Mouse (Mus musculus) frontal cortex, postnatal 25 days (tissue): ENCODE data around the gene Tom1l2.

Experiments used
- DNase-seq, 2 experiments: peaks; one replicate each; pipeline ENCODE4 v3.0.0; 2022; ENCODE audit warnings: low spot score in 2 of 2

The Tom1l2 gene

GRCm38 (mm10) chr11:60205026-60205425 is 147.7 kb downstream of the Tom1l2 start:
- no peak for DNase-seq

- no peak for DNase-seq
Measured at GRCm38 (mm10) chr11:60202710-60203638, 149.7 kb downstream of the Tom1l2 start.

GRCm38 (mm10) chr11:60200384-60200783 is 152.3 kb downstream of the Tom1l2 start:
- no peak for DNase-seq

GRCm38 (mm10) chr11:60199702-60200184 is 153.0 kb downstream of the Tom1l2 start:
- DNase-seq: peak; percentile 96 to 97

GRCm38 (mm10) chr11:60198651-60199050 is 154.1 kb downstream of the Tom1l2 start:
- no peak for DNase-seq

- DNase-seq: no peak
Measured at GRCm38 (mm10) chr11:60197998-60198619, 154.6 kb downstream of the Tom1l2 start.

GRCm38 (mm10) chr11:60196344-60196743 is 156.4 kb downstream of the Tom1l2 start:
- no peak for DNase-seq

- no peak for DNase-seq
Measured at GRCm38 (mm10) chr11:60195108-60195507, 157.6 kb downstream of the Tom1l2 start.

- no peak for DNase-seq
Measured at GRCm38 (mm10) chr11:60193556-60193955, 159.1 kb downstream of the Tom1l2 start.

GRCm38 (mm10) chr11:60192534-60192933 is 160.2 kb downstream of the Tom1l2 start:
- no peak for DNase-seq

GRCm38 (mm10) chr11:60190055-60190641 is 162.6 kb downstream of the Tom1l2 start:
- no peak for DNase-seq

GRCm38 (mm10) chr11:60189501-60190040 is 163.1 kb downstream of the Tom1l2 start:
- DNase-seq: no peak

GRCm38 (mm10) chr11:60188275-60188853 is 164.3 kb downstream of the Tom1l2 start:
- DNase-seq: no peak

GRCm38 (mm10) chr11:60187070-60187469 is 165.6 kb downstream of the Tom1l2 start:
- DNase-seq: no peak

- no peak for DNase-seq
Measured at GRCm38 (mm10) chr11:60185396-60186231, 167.1 kb downstream of the Tom1l2 start.

GRCm38 (mm10) chr11:60184346-60185325 is 168.1 kb downstream of the Tom1l2 start:
- DNase-seq: no peak

GRCm38 (mm10) chr11:60182741-60183140 is 170.0 kb downstream of the Tom1l2 start:
- no peak for DNase-seq

- DNase-seq: no peak
Measured at GRCm38 (mm10) chr11:60182116-60182670, 170.5 kb downstream of the Tom1l2 start.

- no peak for DNase-seq
Measured at GRCm38 (mm10) chr11:60178506-60178905, 174.2 kb downstream of the Tom1l2 start.
